ENCODE assay signal across 8 mouse cellular contexts in the genomic region with DNA sequence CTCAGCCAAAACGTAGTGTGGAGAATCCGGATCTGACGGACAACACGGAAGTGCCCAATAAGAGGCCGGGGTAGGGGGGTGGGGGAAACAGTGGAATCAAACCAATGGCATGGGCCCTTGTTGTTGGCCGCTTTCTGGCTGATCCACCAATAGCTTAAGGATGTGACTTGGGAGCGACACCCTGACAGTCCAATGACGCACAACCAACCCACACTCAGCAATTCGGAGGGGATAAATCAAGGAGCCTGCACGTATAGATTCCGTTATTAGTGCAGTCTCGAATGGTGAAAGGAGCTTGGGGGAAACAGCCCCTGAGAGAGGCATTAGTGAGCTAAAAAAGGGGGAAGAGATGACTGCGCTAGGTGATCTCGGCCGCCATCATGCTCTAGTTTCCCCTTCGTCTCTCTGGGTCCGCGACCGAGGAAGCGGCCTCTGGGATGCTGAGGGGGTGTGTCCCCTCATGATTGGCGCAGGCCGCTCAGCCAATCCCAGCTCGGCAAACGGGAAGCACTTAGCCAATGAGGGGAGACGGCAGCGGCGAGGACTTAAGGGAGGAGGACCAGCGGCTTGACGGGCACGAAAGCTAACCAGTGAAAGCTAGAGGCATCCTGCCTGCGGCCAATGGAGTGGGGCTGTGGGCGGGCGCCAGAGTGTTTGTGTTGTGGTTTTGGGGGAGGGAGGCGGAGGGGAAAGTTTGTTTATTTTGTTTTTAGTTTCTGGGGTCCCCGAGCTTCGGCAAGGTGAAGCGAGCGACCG. TPM values are rescaled to one million over a fixed set of nuclear protein-coding genes. Genes with fewer than 3 reads are reported as not detected.
DNase-seq lines count a peak whose midpoint lies in the region; ATAC-seq lines count a peak whose summit lies in the region.

A gene (plus strand): TSS at position 706 of the 756 bp plus-strand sequence.

- H3K9ac ChIP-seq in forebrain, embryonic 14.5 days (ENCODE audit: low read length), result peak within 1 kb of the TSS; percentile 84
- peak within 1 kb of the TSS; percentile 85 for H3K9ac ChIP-seq in neural tube, embryonic 15.5 days (replicated peaks)

- no peaks in the 10 kb centered on the region for H3K9me3 ChIP-seq in forebrain, embryonic 14.5 days (replicated peaks; ENCODE audit: control insufficient read depth, low read length)
- H3K9me3 ChIP-seq in neural tube, embryonic 15.5 days (replicated peaks), result no peaks in the 10 kb centered on the region

- H3K27me3 ChIP-seq in forebrain, embryonic 14.5 days (replicated peaks; ENCODE audit: control insufficient read depth, insufficient read depth, low read length), result no peaks in the 10 kb centered on the region
- H3K27me3 ChIP-seq in neural tube, embryonic 15.5 days (replicated peaks), result no peaks in the 10 kb centered on the region

- under 1% methylated on average over 39 of the region's 39 CpGs for WGBS in forebrain, embryonic 14.5 days
- WGBS in neural tube, embryonic 15.5 days, result under 1% methylated on average over 39 of the region's 39 CpGs

- peak within 1 kb of the TSS; percentile 95 for H3K4me3 ChIP-seq in forebrain, embryonic 14.5 days (ENCODE audit: low read depth, low read length)
- H3K4me3 ChIP-seq in neural tube, embryonic 15.5 days (replicated peaks), result peak within 1 kb of the TSS; percentile 99

- peak; percentile 96 for ATAC-seq in forebrain, embryonic 14.5 days
- peak; percentile 96 for ATAC-seq in neural tube, embryonic 15.5 days (ENCODE audit: low FRiP score)

- peak; percentile 100 for DNase-seq in ES-CJ7 (ENCODE audit: low read depth, low spot score)
- peak; percentile 98 for DNase-seq in cerebellum, adult 11 months
- peak; percentile 100 for DNase-seq in forebrain, embryonic 14.5 days (ENCODE audit: low spot score)
- DNase-seq in heart, postnatal 14 days, result peak; percentile 98
- DNase-seq in layer of hippocampus, adult 11-12 months (ENCODE audit: low spot score), result peak; percentile 99
- DNase-seq in lung, adult 18-20 months, result peak; percentile 99
- DNase-seq in testis, postnatal 14 days (ENCODE audit: low spot score), result peak; percentile 100

- intact Hi-C loops in heart, postnatal 14 days (cut with DNase I), result loop anchor here (2.0 kb wide), 1 partner anchor 88 kb away; no protein-coding TSS in a partner anchor

- H3K36me3 ChIP-seq in forebrain, embryonic 14.5 days (ENCODE audit: control insufficient read depth, insufficient read depth, low read length), result no peaks in the 10 kb centered on the region
- no peaks in the 10 kb centered on the region for H3K36me3 ChIP-seq in neural tube, embryonic 15.5 days

- peak within 1 kb of the TSS; percentile 83 for H3K4me2 ChIP-seq in forebrain, embryonic 14.5 days (ENCODE audit: low read length)
- peak within 1 kb of the TSS; percentile 89 for H3K4me2 ChIP-seq in neural tube, embryonic 15.5 days

- peak within 1 kb of the TSS; percentile 93 for H3K27ac ChIP-seq in forebrain, embryonic 14.5 days (ENCODE audit: low read depth, low read length)
- H3K27ac ChIP-seq in neural tube, embryonic 15.5 days (replicated peaks), result peak within 1 kb of the TSS; percentile 100

- peaks cover 6% of the 10 kb centered on the region for H3K4me1 ChIP-seq in forebrain, embryonic 14.5 days (ENCODE audit: control insufficient read depth, insufficient read depth, low read length)
- peaks cover 40% of the 10 kb centered on the region for H3K4me1 ChIP-seq in neural tube, embryonic 15.5 days

RNA-seq across cellular contexts. Expression of the gene that starts here (rescaled TPM):
- polyA plus RNA-seq in forebrain, embryonic 14.5 days (2014; fragmentation: Nextera tagmentation; extraction: Ambion mirVana), result 10.0 and 15.0 TPM in 2 replicates
- total RNA-seq in heart, postnatal 14 days (2021), result 10 to 100 TPM; 55.4 to 56.4 TPM
- polyA plus RNA-seq in neural tube, embryonic 15.5 days (2015; fragmentation: Nextera tagmentation; extraction: Ambion mirVana), result 30.3 and 33.2 TPM in 2 replicates

Comparison
In these comparisons a context has a peak if more than half of its experiments do, and no peak if none do; other contexts are left out.
1. Peak in every context shown above with its lines: DNase-seq, ATAC-seq, H3K4me3 ChIP-seq and H3K27ac ChIP-seq.